Mouse (Mus musculus) lung, embryonic 14.5 days (tissue): ENCODE data around the gene Ntng1. TPM values are rescaled to one million over a fixed set of nuclear protein-coding genes. Genes with fewer than 3 reads are reported as not detected.

Source experiments
- ATAC-seq: fragments of 200-750 bp; cut with Nextera tagmentation; 2 replicates; pipeline ENCODE4 v1.8.0; 2017; ENCODE audit warnings: mild to moderate bottlenecking, moderate TSS enrichment, moderate library complexity; ENCODE audit not compliant: insufficient read depth
- DNase-seq: peaks from one replicate; pipeline ENCODE4 v3.0.0-alpha.2; 2015
- H3K27ac ChIP-seq: fragments of 300-500 bp; sonication (generic); 2 replicates; pipeline ENCODE4 v1.5.1; 2014; ENCODE audit warnings: low read depth, mild to moderate bottlenecking, moderate library complexity
- H3K27me3 ChIP-seq: fragments of 300-500 bp; sonication (generic); 2 replicates; pipeline ENCODE4 v1.6.1; 2014; ENCODE audit warnings: low read length, control low read depth; ENCODE audit not compliant: insufficient read depth
- H3K36me3 ChIP-seq: fragments of 300-500 bp; sonication (generic); 2 replicates; pipeline ENCODE4 v1.6.1; 2014; ENCODE audit warnings: control low read depth; ENCODE audit not compliant: insufficient read depth
- H3K4me1 ChIP-seq: fragments of 300-500 bp; sonication (generic); 2 replicates; pipeline ENCODE4 v1.6.1; 2014; ENCODE audit warnings: antibody characterized with exemption, control low read depth; ENCODE audit not compliant: insufficient read depth
- H3K4me2 ChIP-seq: fragments of 300-500 bp; sonication (generic); 2 replicates; pipeline ENCODE4 v1.6.1; 2014; ENCODE audit warnings: mild to moderate bottlenecking
- H3K4me3 ChIP-seq: fragments of 300-500 bp; sonication (generic); 2 replicates; pipeline ENCODE4 v1.5.1; 2014; ENCODE audit warnings: low read depth, low read length
- H3K9ac ChIP-seq: fragments of 300-500 bp; sonication (generic); 2 replicates; pipeline ENCODE4 v1.6.1; 2014
- H3K9me3 ChIP-seq: fragments of 300-500 bp; sonication (generic); 2 replicates; pipeline ENCODE4 v1.6.1; 2016; ENCODE audit warnings: low read depth, low read length, control low read depth
- CTCF ChIP-seq: IDR thresholded peaks from 2 replicates; pipeline ENCODE4 v1.5.1; 2016; ENCODE audit warnings: antibody characterized with exemption, low read depth
- WGBS: fragments of 180-500 bp; shearing (Covaris S2); extraction: QIAGEN DNeasy Blood & Tissue Kit; methylation state at CpG from one replicate; pipeline ENCODE4 v1.1.7; 2014; 5-methylcytosine and 5-hydroxymethylcytosine counted together
- polyA plus RNA-seq: library from polyadenylated mRNA; unstranded; fragments of >200 nt; fragmentation: Nextera tagmentation; extraction: Ambion mirVana; gene quantifications from 2 replicates; pipeline ENCODE4 v1.2.1, GENCODE M21; 2014

Ntng1 gene
- polyA plus RNA-seq, 1 experiment from 2014 or later: 3.3 TPM

DNA sequence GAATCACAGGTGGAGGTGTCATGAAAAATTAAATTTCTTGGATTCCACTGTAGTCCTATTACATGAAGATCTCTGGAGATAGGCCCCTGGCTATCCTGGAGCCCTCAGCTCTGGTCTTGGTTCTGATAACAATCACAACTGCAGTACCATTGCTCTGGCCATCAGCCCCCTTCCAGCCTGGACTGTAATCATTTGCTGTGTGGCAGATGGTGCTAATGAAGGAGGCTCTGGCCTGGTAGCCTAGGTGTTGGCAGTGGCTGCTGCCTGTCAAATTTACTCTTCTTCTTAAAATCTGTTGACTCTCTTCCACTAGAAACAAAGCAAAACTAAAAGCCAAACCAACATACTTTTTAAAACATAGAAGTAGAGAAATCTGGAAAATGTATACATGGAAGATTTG lies 173.6 kb downstream of the Ntng1 start:
- TF ChIP-seq CTCF: no peak
- Histone ChIP-seq H3K27ac (no peak overlapping the region), H3K27me3 (no peaks in the 10 kb centered on the region), H3K36me3 (no peaks in the 10 kb centered on the region), H3K9ac (no peak overlapping the region), H3K4me2 (no peak overlapping the region), H3K4me3 (no peak overlapping the region), H3K4me1 (no peaks in the 10 kb centered on the region), H3K9me3 (no peaks in the 10 kb centered on the region)
- no peak for DNase-seq
- ATAC-seq: no peak

DNA sequence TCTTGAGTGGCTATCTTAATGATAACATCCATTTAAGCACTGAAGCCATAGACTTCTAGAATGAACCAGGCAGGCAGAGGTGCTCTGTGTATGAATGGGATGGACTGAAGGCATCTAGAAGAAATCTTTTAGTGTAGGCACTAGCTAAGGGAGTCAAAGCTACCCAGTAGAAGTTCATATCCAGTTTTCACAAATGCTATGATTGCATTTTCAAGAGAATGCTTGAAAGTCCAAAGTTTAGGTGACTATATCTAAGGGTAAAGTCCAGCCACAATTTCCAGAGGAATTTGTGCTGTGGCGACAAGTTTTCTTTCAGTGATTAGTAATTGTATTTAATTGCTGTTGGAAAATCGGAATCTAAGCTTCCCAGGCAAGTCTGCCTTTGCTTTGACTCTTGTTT lies 181.2 kb downstream of the Ntng1 start:
- Histone ChIP-seq H3K4me3 (no peak overlapping the region), H3K27ac (no peak overlapping the region), H3K9ac (no peak overlapping the region), H3K27me3 (no peaks in the 10 kb centered on the region), H3K9me3 (no peaks in the 10 kb centered on the region), H3K36me3 (no peaks in the 10 kb centered on the region), H3K4me2 (no peak overlapping the region), H3K4me1 (no peaks in the 10 kb centered on the region)
- WGBS: 86% methylated on average over 2 of the region's 2 CpGs
- DNase-seq (no peak), ATAC-seq (no peak)
- no peak for TF ChIP-seq CTCF

DNA sequence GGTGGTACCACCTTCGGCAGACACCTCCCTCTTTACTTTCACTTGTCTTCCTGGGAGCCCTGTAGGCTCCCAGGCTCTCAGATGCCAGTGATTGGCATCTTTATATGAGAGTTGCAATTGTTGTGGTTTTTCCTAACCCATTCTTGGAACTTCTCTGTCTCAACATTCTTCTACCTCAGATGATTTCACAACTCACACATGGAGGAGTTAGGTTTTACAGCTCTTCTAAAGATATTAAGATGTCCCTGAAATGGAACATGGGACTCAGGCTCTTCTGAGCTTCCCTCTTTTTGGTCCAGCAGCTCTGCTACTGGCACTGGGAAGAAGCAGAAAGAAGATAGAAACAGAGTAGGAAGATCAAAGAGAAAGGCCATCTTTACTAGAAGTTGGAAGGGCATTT lies 200.9 kb downstream of the Ntng1 start:
- no peaks in the 10 kb centered on the region for H3K36me3 ChIP-seq
- H3K27ac ChIP-seq: no peak overlapping the region
- DNase-seq (no peak), ATAC-seq (no peak)
- H3K4me2 ChIP-seq: no peak overlapping the region
- H3K9me3 ChIP-seq: no peaks in the 10 kb centered on the region
- no peaks in the 10 kb centered on the region for H3K4me1 ChIP-seq
- no peak overlapping the region for H3K9ac ChIP-seq
- no peak overlapping the region for H3K4me3 ChIP-seq
- no peak for TF ChIP-seq CTCF
- 91% methylated on average over 1 of the region's 1 CpGs for WGBS
- H3K27me3 ChIP-seq: no peaks in the 10 kb centered on the region

DNA sequence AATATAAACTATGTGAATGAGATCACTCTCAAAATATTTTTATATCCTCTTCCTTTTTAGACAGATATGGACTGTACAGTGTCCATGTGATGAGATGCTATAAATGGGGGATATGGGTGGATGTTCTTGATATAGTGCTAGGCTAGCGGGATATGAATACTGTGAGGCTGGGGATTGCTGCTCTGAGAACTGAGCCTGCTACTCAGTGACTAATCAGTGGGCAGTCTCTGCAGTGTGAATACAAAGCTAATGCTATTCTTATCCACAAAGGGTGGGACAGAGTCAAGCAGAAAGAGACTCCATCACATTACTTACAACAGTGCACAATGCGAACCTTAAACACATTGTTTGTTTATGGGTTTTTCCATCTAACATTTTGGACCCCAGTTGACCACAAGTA lies 206.2 kb downstream of the Ntng1 start:
- no peak for ATAC-seq
- WGBS: 88% methylated on average over 2 of the region's 2 CpGs

DNA sequence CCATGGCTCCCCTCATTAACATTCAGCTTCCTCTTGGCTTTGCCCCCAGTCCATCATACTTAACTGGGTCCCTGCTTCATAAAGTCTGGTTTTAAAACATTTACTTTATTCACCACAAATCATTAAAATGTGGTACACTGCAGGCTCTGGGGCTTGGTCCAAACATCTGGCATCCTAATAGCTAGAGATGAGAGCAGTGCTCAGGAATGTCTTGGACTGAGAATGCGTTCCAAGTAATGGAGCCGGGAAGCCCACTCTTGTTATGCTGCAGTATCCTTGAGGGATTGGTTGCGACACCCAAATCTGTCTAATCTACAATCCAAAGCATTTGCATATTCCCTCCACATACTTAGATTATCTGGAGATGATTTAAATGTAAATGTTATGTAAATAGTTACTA lies 207.5 kb downstream of the Ntng1 start:
- no peaks in the 10 kb centered on the region for H3K27me3 ChIP-seq
- H3K9ac ChIP-seq: no peak overlapping the region
- peak; percentile 63 for DNase-seq
- ATAC-seq: peak; percentile 86; the same call in 1 of the 2 replicates
- H3K4me2 ChIP-seq: no peak overlapping the region
- H3K36me3 ChIP-seq: no peaks in the 10 kb centered on the region
- H3K27ac ChIP-seq: no peak overlapping the region
- no peaks in the 10 kb centered on the region for H3K9me3 ChIP-seq
- 66% methylated on average over 3 of the region's 3 CpGs for WGBS
- no peaks in the 10 kb centered on the region for H3K4me1 ChIP-seq
- no peak overlapping the region for H3K4me3 ChIP-seq
- TF ChIP-seq CTCF: no peak

More for the DNA sequence above, 206.2 kb downstream of the Ntng1 start:
- no peaks in the 10 kb centered on the region for H3K27me3 ChIP-seq
- no peak for TF ChIP-seq CTCF
- H3K36me3 ChIP-seq: no peaks in the 10 kb centered on the region
- no peak for DNase-seq
- H3K9me3 ChIP-seq: no peaks in the 10 kb centered on the region
- no peak overlapping the region for H3K4me2 ChIP-seq
- no peak overlapping the region for H3K27ac ChIP-seq
- H3K4me3 ChIP-seq: no peak overlapping the region
- H3K4me1 ChIP-seq: no peaks in the 10 kb centered on the region
- H3K9ac ChIP-seq: no peak overlapping the region

DNA sequence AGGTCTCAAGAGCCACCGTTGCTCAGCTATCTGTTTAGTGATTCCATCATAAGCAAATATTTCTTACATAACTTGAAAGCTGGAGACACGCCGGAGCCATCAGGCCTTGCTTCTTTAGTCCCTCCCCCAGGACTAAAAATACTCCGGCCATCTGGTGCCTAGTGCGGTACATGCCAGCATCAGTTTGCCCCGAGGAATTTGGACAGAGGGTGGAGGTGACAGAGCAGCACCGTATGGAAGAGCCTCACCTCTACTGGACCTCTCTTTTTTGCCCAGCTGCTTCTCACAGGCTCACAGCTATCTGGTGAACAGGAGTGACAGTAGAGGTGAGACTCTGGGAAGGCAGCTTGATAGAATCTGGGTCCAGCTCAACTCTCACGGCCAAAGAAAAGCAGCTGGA lies 211.6 kb downstream of the Ntng1 start:
- Histone ChIP-seq H3K9me3 (no peaks in the 10 kb centered on the region), H3K4me1 (no peaks in the 10 kb centered on the region), H3K27me3 (no peaks in the 10 kb centered on the region), H3K27ac (no peak overlapping the region), H3K4me3 (no peak overlapping the region), H3K9ac (no peak overlapping the region), H3K4me2 (no peak overlapping the region), H3K36me3 (no peaks in the 10 kb centered on the region)
- ATAC-seq (peak; percentile 62; the same call in 1 of the 2 replicates), DNase-seq (peak; percentile 13)
- no peak for TF ChIP-seq CTCF
- 32% methylated on average over 8 of the region's 8 CpGs for WGBS

DNA sequence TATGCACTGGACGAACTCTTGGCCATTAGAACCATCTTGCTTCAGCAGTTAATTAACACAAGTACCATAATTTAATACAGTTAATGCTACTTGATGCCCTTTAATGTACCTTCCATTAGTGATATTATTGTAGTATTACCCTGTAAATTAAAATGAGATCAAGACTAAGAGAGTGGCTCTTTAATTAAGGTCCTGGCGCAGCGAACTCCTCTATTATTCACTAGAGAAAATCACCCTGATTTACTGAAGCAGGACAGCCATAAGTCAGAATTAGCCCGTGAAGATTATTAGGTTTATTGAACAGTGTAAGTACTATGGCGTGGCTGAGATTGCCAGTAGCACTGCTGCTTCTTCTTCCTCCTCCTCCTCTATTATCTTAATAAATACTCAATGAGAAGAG lies 212.8 kb downstream of the Ntng1 start:
- DNase-seq: no peak
- 79% methylated on average over 5 of the region's 5 CpGs for WGBS
- H3K4me2 ChIP-seq: no peak overlapping the region
- no peaks in the 10 kb centered on the region for H3K9me3 ChIP-seq
- H3K27me3 ChIP-seq: no peaks in the 10 kb centered on the region
- no peak overlapping the region for H3K4me3 ChIP-seq
- ATAC-seq: no peak
- no peak overlapping the region for H3K9ac ChIP-seq
- no peaks in the 10 kb centered on the region for H3K4me1 ChIP-seq
- no peak overlapping the region for H3K27ac ChIP-seq
- TF ChIP-seq CTCF: no peak
- H3K36me3 ChIP-seq: no peaks in the 10 kb centered on the region

DNA sequence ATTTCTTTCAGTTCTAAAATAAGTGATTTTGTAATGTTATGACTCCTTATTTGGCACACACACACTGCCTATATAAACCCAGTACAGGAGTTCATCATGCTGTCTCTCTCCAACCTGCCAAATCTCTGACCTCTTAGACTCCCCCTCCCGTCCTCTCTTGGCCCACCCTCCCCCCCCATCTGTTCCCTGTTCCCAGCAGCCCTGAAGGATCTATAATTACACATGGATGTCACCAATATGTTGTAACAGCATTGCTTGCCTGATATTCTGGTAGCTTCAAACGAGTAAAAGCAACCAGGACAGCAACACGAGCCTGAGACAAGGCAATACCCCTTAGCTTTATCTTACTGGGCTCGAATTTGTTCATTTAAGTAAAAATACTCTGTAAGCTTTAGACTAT lies 220.0 kb downstream of the Ntng1 start:
- H3K9me3 ChIP-seq: no peaks in the 10 kb centered on the region
- no peaks in the 10 kb centered on the region for H3K4me1 ChIP-seq
- no peak overlapping the region for H3K4me3 ChIP-seq
- no peak overlapping the region for H3K27ac ChIP-seq
- H3K36me3 ChIP-seq: no peaks in the 10 kb centered on the region
- ATAC-seq: no peak
- no peak overlapping the region for H3K9ac ChIP-seq
- TF ChIP-seq CTCF: no peak
- DNase-seq: no peak
- H3K4me2 ChIP-seq: no peak overlapping the region
- H3K27me3 ChIP-seq: no peaks in the 10 kb centered on the region
- 50% methylated on average over 4 of the region's 4 CpGs for WGBS
